Mouse (Mus musculus): Measurements from ENCODE around the gene Gm20736. TPM values are rescaled to one million over a fixed set of nuclear protein-coding genes. Genes with fewer than 3 reads are reported as not detected.
"Not testable (repeated sequence)": the region's sequence is repeated elsewhere in the genome, so short reads cannot be mapped to it uniquely, and the experiment has no call there.

Gene Gm20736
- polyA plus RNA-seq (2015; fragmentation: Nextera tagmentation; extraction: Ambion mirVana) = not detected in 2 replicates

- H3K36me3 ChIP-seq (ENCODE audit: control insufficient read depth, insufficient read depth, low read length); H3K4me2 ChIP-seq (ENCODE audit: low read depth, low read length); ATAC-seq; H3K9me3 ChIP-seq (ENCODE audit: control insufficient read depth, low read length); H3K27me3 ChIP-seq (replicated peaks; ENCODE audit: control insufficient read depth, insufficient read depth, low read length); H3K27ac ChIP-seq (ENCODE audit: low read length); H3K9ac ChIP-seq (ENCODE audit: low read depth, low read length); H3K4me3 ChIP-seq (ENCODE audit: low read length); H3K4me1 ChIP-seq (ENCODE audit: control insufficient read depth, insufficient read depth, low read length): not testable (repeated sequence)
- no CpG with 5 or more reads among the region's 5 CpGs for WGBS
Observed at GRCm38 (mm10) chrY:65377390-65377789, at the start of gene Gm20736. Gene Gm20736 (plus strand): TSS chrY:65377690.

Other genes starting within 250 kb of the Gm20736 start
- not detected in 2 replicates for gene Gm20924, start 170.2 kb upstream of the Gm20736 start, polyA plus RNA-seq (2015; fragmentation: Nextera tagmentation; extraction: Ambion mirVana)

Measured in intestine, embryonic 16.5 days (tissue).